Mouse (Mus musculus) MEL (cell line): ENCODE measurements around the gene Zfp329. TPM values are rescaled to one million over a fixed set of nuclear protein-coding genes. Genes with fewer than 3 reads are reported as not detected.
A peak's percentile ranks its signal among the peaks of the same experiment; 100 is the strongest.

Experiments
- DNase-seq: peaks from one replicate; pipeline ENCODE4 v3.0.0; 2011; ENCODE audit warnings: low read depth, low spot score
- H3K27ac ChIP-seq: 2 replicates; pipeline ENCODE4 v1.5.1; 2012; ENCODE audit warnings: low read depth, mild to moderate bottlenecking, control low read depth, low read length, moderate library complexity; ENCODE audit not compliant: control insufficient read depth
- H3K27me3 ChIP-seq, 2 experiments: fragments of 150-350 bp in 1 of 2; sonication (generic) in 1 of 2; 2 replicates each; pipeline ENCODE4 v1.6.1; 2012; ENCODE audit warnings: low read length in 2 of 2, mild to moderate bottlenecking in 2 of 2, improper control_type of control experiment in 1 of 2, moderate library complexity in 1 of 2; ENCODE audit not compliant: insufficient read depth in 2 of 2, control insufficient read depth in 1 of 2
- H3K36me3 ChIP-seq, 2 experiments: 2 replicates each; pipeline ENCODE4 v1.6.1; 2012 to 2014; ENCODE audit warnings: low read length in 2 of 2, improper control_type of control experiment in 1 of 2, inconsistent platforms in 1 of 2, mild to moderate bottlenecking in 1 of 2; ENCODE audit not compliant: insufficient read depth in 2 of 2, control insufficient read depth in 1 of 2
- H3K4me1 ChIP-seq, 2 experiments: fragments of 150-350 bp in 1 of 2; sonication (generic) in 1 of 2; 2 replicates each; pipeline ENCODE4 v1.6.1; 2012; ENCODE audit warnings: low read length in 2 of 2, improper control_type of control experiment in 1 of 2, mild to moderate bottlenecking in 1 of 2; ENCODE audit not compliant: insufficient read depth in 2 of 2, control insufficient read depth in 1 of 2
- H3K4me3 ChIP-seq, 2 experiments: fragments of 150-350 bp in 1 of 2; sonication (generic) in 1 of 2; 2 replicates each; pipeline ENCODE4 v1.5.1; 2012; ENCODE audit warnings: low read depth in 2 of 2, low read length in 2 of 2, mild to moderate bottlenecking in 2 of 2, moderate library complexity in 2 of 2, control low read depth in 1 of 2, improper control_type of control experiment in 1 of 2; ENCODE audit not compliant: control insufficient read depth in 1 of 2, insufficient read depth in 1 of 2
- H3K79me2 ChIP-seq: 2 replicates; pipeline ENCODE4 v1.6.1; 2012; ENCODE audit warnings: mild to moderate bottlenecking, low read length, moderate library complexity; ENCODE audit not compliant: control insufficient read depth, poor library complexity, insufficient read depth
- H3K9ac ChIP-seq: 2 replicates; pipeline ENCODE4 v1.6.1; 2012; ENCODE audit warnings: low read depth, mild to moderate bottlenecking, control low read depth, low read length, moderate library complexity; ENCODE audit not compliant: control insufficient read depth, poor library complexity, severe bottlenecking
- H3K9me3 ChIP-seq: fragments of 150-350 bp; sonication (generic); replicated peaks from 2 replicates; pipeline ENCODE4 v1.6.1; 2012; ENCODE audit warnings: mild to moderate bottlenecking, low read length, improper control_type of control experiment, moderate library complexity; ENCODE audit not compliant: insufficient read depth
- BHLHE40 ChIP-seq: IDR thresholded peaks from 2 replicates; pipeline ENCODE4 v1.6.1; 2012; ENCODE audit warnings: low read depth, mild to moderate bottlenecking, inconsistent platforms, low read length, improper control_type of control experiment, borderline replicate concordance
- CTCF ChIP-seq, 3 experiments: IDR thresholded peaks in 2 of 3; conservative IDR thresholded peaks in 1 of 3; 2 replicates each; pipeline ENCODE4 v1.5.1; 2011 to 2012; ENCODE audit warnings: low read length in 3 of 3, low read depth in 2 of 3, mild to moderate bottlenecking in 2 of 3, improper control_type of control experiment in 1 of 3, inconsistent platforms in 1 of 3, mixed read lengths in 1 of 3, moderate library complexity in 1 of 3; ENCODE audit not compliant: control insufficient read depth in 1 of 3, insufficient read depth in 1 of 3, poor library complexity in 1 of 3, severe bottlenecking in 1 of 3
- E2F4 ChIP-seq: IDR thresholded peaks from 2 replicates; pipeline ENCODE4 v1.6.1; 2011; ENCODE audit warnings: low read depth, low read length, improper control_type of control experiment, borderline replicate concordance
- ETS1 ChIP-seq: IDR thresholded peaks from 2 replicates; pipeline ENCODE4 v1.6.1; 2012; ENCODE audit warnings: low read depth, mild to moderate bottlenecking, inconsistent platforms, low read length, improper control_type of control experiment, moderate library complexity
- GABPA ChIP-seq: IDR thresholded peaks from 2 replicates; pipeline ENCODE4 v1.6.1; 2012; ENCODE audit warnings: low read depth, mild to moderate bottlenecking, inconsistent platforms, low read length, improper control_type of control experiment, moderate library complexity
- GATA1 ChIP-seq: IDR thresholded peaks from 2 replicates; pipeline ENCODE4 v1.6.1; 2011; ENCODE audit warnings: low read depth, low read length, improper control_type of control experiment
- HCFC1 ChIP-seq: IDR thresholded peaks from 2 replicates; pipeline ENCODE4 v1.6.1; 2012; ENCODE audit warnings: low read depth, mild to moderate bottlenecking, inconsistent platforms, low read length, improper control_type of control experiment, moderate library complexity
- KAT2A ChIP-seq: conservative IDR thresholded peaks from 2 replicates; pipeline ENCODE4 v1.6.1; 2012; ENCODE audit warnings: low read depth, low read length, improper control_type of control experiment, inconsistent platforms
- MXI1 ChIP-seq: IDR thresholded peaks from 2 replicates; pipeline ENCODE4 v1.6.1; 2011; ENCODE audit warnings: mild to moderate bottlenecking, low read depth, low read length, improper control_type of control experiment
- NELFE ChIP-seq: IDR thresholded peaks from 2 replicates; pipeline ENCODE4 v1.6.1; 2011; ENCODE audit warnings: low read depth, low read length, improper control_type of control experiment
- POLR2A ChIP-seq, 2 experiments: IDR thresholded peaks; 2 replicates each; pipeline ENCODE4 v1.6.1; 2011 to 2012; ENCODE audit warnings: low read length in 2 of 2, mild to moderate bottlenecking in 2 of 2, control low read depth in 1 of 2, improper control_type of control experiment in 1 of 2, low read depth in 1 of 2, moderate library complexity in 1 of 2; ENCODE audit not compliant: control insufficient read depth in 1 of 2, insufficient read depth in 1 of 2, poor library complexity in 1 of 2
- POLR2AphosphoS5 ChIP-seq: IDR thresholded peaks from 2 replicates; pipeline ENCODE4 v1.6.1; 2012; ENCODE audit warnings: low read depth, borderline replicate concordance, mild to moderate bottlenecking, inconsistent platforms, low read length, moderate library complexity, mixed read lengths
- SMC3 ChIP-seq: IDR thresholded peaks from 2 replicates; pipeline ENCODE4 v1.6.1; 2011; ENCODE audit warnings: low read depth, low read length, improper control_type of control experiment
- TCF12 ChIP-seq: IDR thresholded peaks from 2 replicates; pipeline ENCODE4 v1.6.1; 2014; ENCODE audit warnings: low read depth, mild to moderate bottlenecking, inconsistent platforms, low read length, improper control_type of control experiment, moderate library complexity
- USF1 ChIP-seq: IDR thresholded peaks from 2 replicates; pipeline ENCODE4 v1.6.1; 2014; ENCODE audit warnings: low read depth, mild to moderate bottlenecking, inconsistent platforms, low read length, improper control_type of control experiment, moderate library complexity
- USF2 ChIP-seq, 2 experiments: IDR thresholded peaks; 2 replicates each; pipeline ENCODE4 v1.6.1; 2011 to 2012; ENCODE audit warnings: improper control_type of control experiment in 2 of 2, low read length in 2 of 2, borderline replicate concordance in 1 of 2, inconsistent platforms in 1 of 2, low read depth in 1 of 2, mild to moderate bottlenecking in 1 of 2; ENCODE audit not compliant: insufficient read depth in 1 of 2
- ZMIZ1 ChIP-seq: IDR thresholded peaks from 2 replicates; pipeline ENCODE4 v1.6.1; 2012; ENCODE audit warnings: low read depth, mild to moderate bottlenecking, inconsistent platforms, low read length, improper control_type of control experiment, moderate library complexity
- ZNF384 ChIP-seq: IDR thresholded peaks from 2 replicates; pipeline ENCODE4 v1.6.1; 2012; ENCODE audit warnings: low read depth, mild to moderate bottlenecking, inconsistent platforms, low read length, improper control_type of control experiment
- polyA plus RNA-seq, 2 experiments: library from polyadenylated mRNA; stranded (reverse) in 1 of 2; unstranded in 1 of 2; fragments of >175 nt in 1 of 2; fragments of >200 nt in 1 of 2; gene quantifications; 2 replicates each; pipeline versions ENCODE4 v1.2.1 to v1.2.4; 2012; ENCODE audit warnings: low replicate concordance in 2 of 2, low read depth in 1 of 2; ENCODE audit not compliant: insufficient read length in 2 of 2, insufficient read depth in 1 of 2, missing spikeins in 1 of 2
- total RNA-seq: library from RNA; depleted of rRNA; stranded (reverse); fragments of 300-350 nt; gene quantifications from 2 replicates; pipeline ENCODE4 v1.2.3, GENCODE M21; 2012

Gene Zfp329
- total and polyA plus RNA-seq, 3 experiments = 3.2 to 3.4 TPM; not detected in 1

DNA sequence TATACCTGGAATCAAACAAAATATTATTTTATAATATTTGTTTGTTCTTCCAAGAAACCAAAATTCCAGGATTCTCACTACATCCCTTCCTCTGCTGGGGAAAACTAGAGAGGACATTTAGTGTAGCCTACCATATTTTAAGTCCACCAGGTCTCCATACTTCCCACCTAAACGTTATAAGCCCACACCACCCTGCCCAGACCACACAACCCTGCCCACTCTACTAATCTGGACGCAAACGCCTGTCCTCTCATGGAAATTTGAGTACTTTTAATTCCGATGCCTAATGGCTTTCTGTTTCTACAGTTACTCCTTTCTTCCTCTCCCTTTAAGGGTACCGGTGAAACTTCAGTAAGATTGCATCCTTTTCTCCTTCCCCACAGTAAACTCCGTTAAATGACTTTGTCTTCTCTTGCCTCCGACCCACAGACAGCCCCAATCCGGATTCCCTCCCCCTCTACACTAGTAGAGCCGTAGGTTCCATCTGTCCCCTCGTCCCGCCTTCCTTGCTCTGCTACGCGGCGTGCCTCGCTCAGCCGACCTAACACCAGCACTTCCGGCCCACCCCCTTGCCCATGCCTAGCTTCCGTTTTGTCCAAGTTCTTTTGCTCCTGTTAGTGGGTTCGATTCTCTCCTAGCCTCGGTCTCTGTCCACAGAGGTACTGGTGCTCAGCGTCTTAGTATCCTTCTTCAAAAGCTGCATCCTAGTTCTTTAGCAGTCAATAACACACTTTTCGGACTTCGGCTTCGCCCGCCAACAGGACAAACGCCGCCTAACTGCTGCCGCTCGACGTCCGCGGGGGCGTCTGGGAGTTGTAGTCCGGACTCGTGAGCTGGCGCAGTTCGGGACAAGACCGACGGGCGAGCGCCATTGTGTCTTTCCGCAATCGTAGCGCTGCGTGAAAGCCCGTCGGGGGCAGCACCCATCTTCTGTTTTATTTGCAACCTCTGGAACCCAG is 15.8 kb upstream of the Zfp329 start, which contains the start of gene Zfp110 (continued):
- TF ChIP-seq E2F4 (peak; percentile 76; the same call in 1 of the 2 replicates), HCFC1 (peak; percentile 96), TCF12 (peak; percentile 36), USF1 (no peak)

DNA sequence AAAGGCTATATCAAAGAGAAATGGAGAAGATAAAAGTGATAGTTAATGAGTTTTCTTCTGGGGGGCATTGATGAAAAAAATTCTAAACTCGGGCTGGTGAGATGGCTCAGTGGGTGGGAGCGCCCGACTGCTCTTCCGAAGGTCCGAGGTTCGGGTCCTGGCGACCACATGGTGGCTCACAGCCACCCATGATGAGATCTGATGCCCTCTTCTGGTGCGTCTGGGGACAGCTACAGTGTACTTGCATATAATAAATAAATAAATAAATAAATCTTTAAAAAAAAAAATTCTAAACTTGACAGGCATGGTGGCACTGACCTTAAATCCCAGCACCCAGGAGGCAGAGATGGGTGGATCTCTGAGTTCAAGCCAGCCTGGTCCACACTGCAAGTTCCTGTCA is 3.1 kb downstream of the Zfp329 start:
- TF ChIP-seq CTCF (IDR thresholded peaks at IDR 0.05 in 2 of 3, conservative IDR thresholded peaks at IDR 0.05 in 1 of 3; ENCODE audit: control insufficient read depth in 1 of 3, insufficient read depth in 1 of 3, low read depth in 2 of 3, low read length in 3 of 3, poor library complexity in 1 of 3, severe bottlenecking in 1 of 3) = 0 out of 6 replicates have a peak, but pooled peaks of 1 of the 3 experiments have one; percentile 0
- no peak for TF ChIP-seq NELFE
- no peaks in the 10 kb centered on the region for H3K9me3 ChIP-seq
- no peak overlapping the region for H3K27ac ChIP-seq
- H3K4me3 ChIP-seq = no peak overlapping the region
- peaks cover 4 to 9% of the 10 kb centered on the region in 2 experiments; a peak in 3 of 4 replicates for H3K36me3 ChIP-seq
- H3K79me2 ChIP-seq = peaks cover 5% of the 10 kb centered on the region
- no peak for DNase-seq
- no peak overlapping the region for H3K9ac ChIP-seq
- H3K27me3 ChIP-seq = no peaks in the 10 kb centered on the region
- no peaks in the 10 kb centered on the region; a peak in 1 of 4 replicates for H3K4me1 ChIP-seq

DNA sequence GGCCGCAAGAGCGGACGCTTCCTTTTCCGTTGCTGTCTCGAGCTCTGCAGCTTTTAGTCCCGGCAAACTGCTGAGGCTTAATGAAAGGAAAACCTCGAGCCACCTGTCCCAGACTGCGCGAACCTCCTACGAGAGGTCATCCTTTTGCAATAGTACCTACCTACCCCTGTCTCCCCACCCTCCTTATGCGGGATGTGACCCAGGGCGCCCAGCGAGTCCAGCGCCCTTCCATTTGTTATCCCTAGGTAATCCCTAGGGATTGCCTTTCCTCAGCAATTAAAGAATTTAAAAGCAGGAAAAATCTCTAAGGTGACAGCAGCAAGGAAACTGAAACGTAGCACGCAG is 15.0 kb downstream of the Zfp329 start:
- no peaks in the 10 kb centered on the region for H3K4me1 ChIP-seq
- H3K9me3 ChIP-seq = no peaks in the 10 kb centered on the region
- no peak overlapping the region for H3K9ac ChIP-seq
- H3K27me3 ChIP-seq = no peaks in the 10 kb centered on the region
- H3K27ac ChIP-seq = no peak overlapping the region
- no peak for DNase-seq
- no peak for TF ChIP-seq GABPA
- TF ChIP-seq NELFE = no peak
- TF ChIP-seq ZNF384 = no peak
- no peak for TF ChIP-seq USF2 (IDR thresholded peaks at IDR 0.05; ENCODE audit: borderline replicate concordance in 1 of 2, insufficient read depth in 1 of 2, low read depth in 1 of 2, low read length in 2 of 2)
- TF ChIP-seq GATA1 = no peak
- TF ChIP-seq USF1 = no peak
- TF ChIP-seq POLR2AphosphoS5 = no peak
- no peak for TF ChIP-seq SMC3
- no peak for TF ChIP-seq MXI1
- no peak for TF ChIP-seq POLR2A (IDR thresholded peaks at IDR 0.05; ENCODE audit: control insufficient read depth in 1 of 2, insufficient read depth in 1 of 2, low read depth in 1 of 2, low read length in 2 of 2, poor library complexity in 1 of 2)
- no peak for TF ChIP-seq BHLHE40
- TF ChIP-seq ZMIZ1 = no peak
- TF ChIP-seq ETS1 = no peak
- no peak for TF ChIP-seq KAT2A
- no peak for TF ChIP-seq TCF12
- no peak overlapping the region for H3K4me3 ChIP-seq
- no peaks in the 10 kb centered on the region for H3K79me2 ChIP-seq
- H3K36me3 ChIP-seq = peaks cover 0 to 1% of the 10 kb centered on the region in 2 experiments; a peak in 2 of 4 replicates
